Mouse (Mus musculus): ENCODE measurements around the gene Ugt1a8.

- TF ChIP-seq POLR2A (IDR thresholded peaks at IDR 0.05; ENCODE audit: low read depth, low read length) (no peak), CTCF (conservative IDR thresholded peaks at IDR 0.05; ENCODE audit: insufficient read depth, insufficient read length, low read depth, low read length) (no peak)
Observed at GRCm38 (mm10) chr1:88234248-88234610, 146.6 kb downstream of the Ugt1a8 start.
